Mouse (Mus musculus): Measurements from ENCODE around the gene Ppm1h.

Gene Ppm1h

DNA sequence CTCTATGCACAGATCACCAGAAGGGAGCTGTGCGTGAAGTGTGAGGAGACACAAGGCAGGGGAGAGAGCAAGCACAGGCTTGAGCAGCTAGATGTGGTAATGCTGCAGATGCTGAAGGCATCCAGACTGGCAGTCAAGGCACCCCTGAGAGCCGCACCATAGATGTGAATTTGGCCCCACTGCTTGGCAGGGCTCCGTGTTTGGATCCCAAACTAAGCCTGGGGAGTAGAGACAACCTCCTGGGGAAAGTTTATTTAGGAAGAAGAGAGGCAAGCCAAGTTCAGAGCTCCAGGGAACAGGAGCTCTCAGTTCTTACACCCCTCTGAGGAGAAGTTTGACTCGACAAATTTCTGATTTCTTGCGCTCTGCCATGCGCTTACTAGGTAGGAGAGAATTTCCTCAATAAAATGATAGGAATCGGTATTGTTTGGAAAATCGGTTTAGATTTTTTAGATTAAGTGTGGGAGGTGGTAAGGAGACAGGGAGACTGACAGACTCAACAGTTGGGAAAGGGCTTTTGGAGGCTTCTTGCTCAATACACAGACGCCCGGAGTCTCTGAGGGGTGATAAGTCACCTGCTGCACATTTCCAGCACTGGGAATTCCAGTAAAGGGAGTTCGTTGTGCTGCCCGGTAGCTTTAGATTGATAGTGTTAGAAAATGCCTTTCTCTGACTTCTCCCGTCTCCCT is 89.8 kb downstream of the Ppm1h start:
- in situ Hi-C loops (cut with MboI, MseI), result no loop called here

GRCm38 (mm10) chr10:122768893-122769341 is 90.4 kb downstream of the Ppm1h start:
- in situ Hi-C loops (cut with MboI, MseI), result no loop called here

- in situ Hi-C loops (cut with MboI, MseI), result loop anchor here (5.0 kb wide), 1 partner anchor 83 kb away; no protein-coding TSS in a partner anchor
Observed at GRCm38 (mm10) chr10:122770337-122770736, 91.8 kb downstream of the Ppm1h start.

DNA sequence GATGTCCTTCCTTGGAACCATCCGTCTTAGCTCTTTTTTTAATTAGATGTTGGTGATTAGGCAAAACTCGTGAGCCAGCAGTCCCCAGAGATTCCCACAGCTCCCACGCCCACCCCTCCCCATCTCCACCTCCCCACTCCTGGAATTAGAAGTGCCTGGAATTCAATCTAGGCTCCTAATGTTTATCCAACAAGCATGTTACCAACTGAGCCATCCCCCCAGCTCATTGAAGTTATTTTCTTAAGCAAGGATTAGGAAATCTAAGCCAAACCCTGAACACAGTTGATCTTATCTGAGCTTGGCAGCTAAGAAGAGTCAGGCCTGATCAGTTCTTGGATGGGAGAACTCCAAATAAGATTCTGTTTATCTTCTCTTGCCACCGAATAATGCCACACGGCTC is 92.4 kb downstream of the Ppm1h start:
- in situ Hi-C loops (cut with MboI, MseI), result loop anchor here (5.0 kb wide), 1 partner anchor 84 kb away; no protein-coding TSS in a partner anchor

- in situ Hi-C loops (cut with MboI, MseI), result loop anchor here (5.0 kb wide), 1 partner anchor 87 kb away; no protein-coding TSS in a partner anchor
Observed at GRCm38 (mm10) chr10:122774169-122774568, 95.6 kb downstream of the Ppm1h start.

DNA sequence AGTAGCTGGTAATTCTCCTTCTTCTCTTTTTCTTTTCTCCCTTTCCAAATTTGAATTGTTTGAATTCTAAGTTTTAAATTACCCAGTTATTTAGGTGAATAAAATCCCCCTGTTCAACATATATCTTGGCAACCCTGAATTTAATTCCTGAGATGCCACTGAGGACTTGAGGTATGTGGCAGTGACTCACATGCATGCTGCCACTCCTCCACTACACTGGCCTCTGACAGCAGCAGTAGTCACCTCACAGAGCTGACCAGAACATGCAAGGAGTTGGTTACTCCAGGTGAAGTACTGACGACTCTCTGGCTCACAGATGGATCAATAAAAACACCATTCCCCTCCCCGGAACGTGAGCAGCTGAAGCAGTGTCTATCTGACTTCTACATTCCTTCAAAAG is 98.9 kb downstream of the Ppm1h start:
- in situ Hi-C loops (cut with MboI, MseI), result no loop called here

DNA sequence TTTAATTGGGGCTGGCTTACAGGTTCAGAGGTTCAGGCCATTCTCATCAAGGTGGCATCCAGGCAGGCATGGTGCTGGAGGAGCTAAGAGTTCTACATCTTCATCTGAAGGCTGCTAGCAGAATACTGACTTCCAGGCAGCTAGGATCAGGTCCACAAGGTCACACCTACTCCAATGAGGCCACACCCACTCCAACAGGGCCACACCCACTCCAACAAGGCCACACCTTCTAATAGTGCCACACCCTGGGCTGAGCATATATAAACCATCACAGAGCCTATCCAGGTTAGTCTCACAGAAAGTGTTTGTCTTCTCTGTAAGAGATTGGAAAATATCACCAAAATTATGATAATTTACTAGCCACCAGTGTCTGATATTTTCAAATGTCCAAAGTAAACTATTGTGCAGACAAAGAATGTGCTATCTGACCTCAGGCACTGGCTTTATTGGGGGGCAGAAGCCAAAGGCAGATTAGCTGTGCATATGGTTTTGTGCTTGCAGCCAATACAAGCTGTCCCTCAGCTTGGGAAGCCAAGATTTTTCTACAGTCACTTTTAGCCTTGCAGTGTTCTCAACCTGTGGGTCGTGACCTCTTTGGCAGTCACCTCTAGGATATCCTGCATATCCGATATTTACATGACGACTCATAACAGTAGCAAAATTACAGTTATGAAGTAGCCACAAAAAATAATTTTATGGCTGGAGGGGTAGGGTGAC is 99.5 kb downstream of the Ppm1h start:
- in situ Hi-C loops (cut with MboI, MseI), result no loop called here

DNA sequence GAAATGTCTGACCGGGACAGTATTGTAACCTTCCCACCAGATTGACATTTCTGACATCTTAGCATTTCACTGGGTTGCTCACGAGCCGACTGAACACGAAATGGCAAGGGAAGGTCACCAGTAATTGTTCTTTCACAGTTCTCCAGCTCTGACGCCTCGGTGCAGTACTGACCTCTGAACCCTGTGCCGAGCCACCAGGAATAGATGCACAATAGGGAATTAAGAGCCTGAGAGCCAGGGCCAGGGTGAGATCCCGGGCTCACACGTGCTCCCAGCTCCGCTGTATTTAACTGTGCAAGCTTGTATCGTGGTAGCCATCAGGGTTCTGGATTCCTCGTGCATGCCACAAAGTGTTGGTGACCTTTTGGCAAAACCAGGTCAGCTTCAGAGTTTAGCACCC is 100.8 kb downstream of the Ppm1h start:
- in situ Hi-C loops (cut with MboI, MseI), result no loop called here

- in situ Hi-C loops (cut with MboI, MseI), result no loop called here
Observed at GRCm38 (mm10) chr10:122782755-122783154, 104.2 kb downstream of the Ppm1h start.

GRCm38 (mm10) chr10:122789648-122790170 is 111.1 kb downstream of the Ppm1h start:
- in situ Hi-C loops (cut with MboI, MseI), result loop anchor here (5.0 to 10.0 kb wide), 2 partner anchors 207 to 235 kb away; no protein-coding TSS in a partner anchor

DNA sequence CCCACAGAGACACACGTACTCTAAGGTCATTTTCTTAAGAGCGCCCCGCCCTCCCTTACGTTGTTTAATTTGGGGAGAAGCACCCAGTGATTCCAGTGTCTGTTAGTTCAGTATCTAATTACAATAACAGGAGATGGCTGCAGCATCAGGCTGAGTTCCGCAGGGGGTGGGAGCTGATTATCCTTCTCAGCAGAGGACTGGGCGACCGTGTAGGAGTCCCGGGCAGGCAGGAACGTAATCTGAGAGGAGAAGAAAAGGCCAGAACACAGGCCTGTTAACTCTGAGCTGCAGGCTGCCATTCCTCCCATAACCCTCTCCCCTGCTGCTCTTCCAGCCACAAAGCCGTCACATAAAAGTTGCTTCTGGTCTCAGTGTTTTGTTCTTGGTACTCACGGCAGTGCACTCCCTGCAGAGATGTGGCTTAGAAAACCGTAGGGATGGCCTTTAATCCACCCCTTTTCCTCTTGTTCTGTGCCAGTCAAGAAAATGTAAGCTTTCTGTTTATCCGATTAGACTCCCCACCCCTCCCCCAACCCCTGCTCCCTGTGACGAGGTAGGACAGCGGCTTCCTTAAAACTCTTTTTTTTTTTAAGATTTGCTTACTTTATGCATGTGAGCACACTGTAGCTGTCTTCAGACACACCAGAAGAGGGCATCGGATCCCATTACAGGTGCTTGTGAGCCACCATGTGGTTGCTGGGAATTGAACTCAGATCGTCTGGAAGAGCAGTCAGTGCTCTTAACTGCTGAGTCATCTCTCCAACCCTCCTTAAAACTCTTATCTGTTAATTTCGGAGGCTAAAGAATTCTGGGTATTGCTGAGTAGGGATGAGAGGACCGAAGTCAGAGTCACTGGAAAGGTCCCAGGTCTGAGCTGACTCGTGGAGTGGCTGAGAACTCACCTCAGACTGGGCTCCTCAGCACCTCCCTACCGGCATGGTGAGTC is 113.7 kb downstream of the Ppm1h start:
- in situ Hi-C loops (cut with MboI, MseI), result loop anchor here (10.0 kb wide), 1 partner anchor 237 kb away; no protein-coding TSS in a partner anchor

DNA sequence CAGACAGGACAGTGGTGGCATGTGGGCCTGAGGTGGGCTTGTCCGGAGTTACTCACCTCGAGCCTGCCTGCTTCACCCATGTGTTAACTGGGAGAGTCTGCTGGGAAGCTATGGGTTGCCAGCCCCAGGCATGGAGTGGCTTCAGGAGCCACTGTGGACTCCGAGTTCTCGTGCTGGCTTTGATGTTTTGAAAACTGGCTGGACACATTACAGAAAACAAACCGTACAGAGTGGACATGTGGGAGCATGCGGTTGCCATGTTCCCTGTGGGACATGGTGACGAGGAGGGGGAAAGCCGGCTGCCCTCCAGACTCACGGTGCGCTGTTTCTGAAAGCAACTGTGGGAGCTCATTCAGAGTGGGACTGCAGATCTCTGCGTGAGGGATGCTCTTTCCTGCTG is 114.6 kb downstream of the Ppm1h start:
- in situ Hi-C loops (cut with MboI, MseI), result loop anchor here (10.0 kb wide), 1 partner anchor 238 kb away; no protein-coding TSS in a partner anchor

DNA sequence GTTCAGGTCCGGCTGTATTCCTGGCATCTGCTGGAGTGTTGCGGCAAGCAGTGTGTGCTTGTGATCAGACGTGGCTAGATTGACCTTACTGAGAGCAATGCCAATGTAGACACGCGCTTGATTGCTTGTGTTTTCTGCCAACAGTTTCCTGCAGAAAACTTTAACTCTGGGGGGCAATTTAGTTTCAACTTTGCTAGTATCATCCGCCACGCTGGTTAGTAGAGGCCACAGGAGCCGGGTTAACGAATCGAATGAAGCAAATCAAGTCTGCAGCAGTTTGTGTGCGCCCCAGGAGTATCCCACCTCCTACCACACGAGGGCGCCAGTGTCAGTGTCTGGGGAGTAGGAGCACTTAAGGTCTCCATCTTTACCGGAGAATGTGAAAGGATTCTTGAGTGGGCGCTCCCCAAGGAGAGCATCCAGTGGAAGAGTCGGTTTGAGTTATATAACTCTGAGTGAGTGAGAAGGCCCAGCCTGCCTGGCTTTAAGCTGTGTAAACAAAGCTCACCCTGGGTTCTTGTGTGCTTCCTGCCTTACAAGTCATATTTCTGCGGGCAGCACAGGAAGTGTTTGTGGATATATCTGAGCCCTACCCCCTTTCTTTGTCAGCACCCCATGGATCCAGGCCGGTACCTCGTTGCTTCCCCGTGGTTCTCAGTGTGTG is 115.8 kb downstream of the Ppm1h start:
- in situ Hi-C loops (cut with MboI, MseI), result loop anchor here (10.0 kb wide), 1 partner anchor 240 kb away; no protein-coding TSS in a partner anchor

GRCm38 (mm10) chr10:122797955-122798354 is 119.4 kb downstream of the Ppm1h start:
- in situ Hi-C loops (cut with MboI, MseI), result loop anchor here (10.0 kb wide), 1 partner anchor 243 kb away; no protein-coding TSS in a partner anchor

DNA sequence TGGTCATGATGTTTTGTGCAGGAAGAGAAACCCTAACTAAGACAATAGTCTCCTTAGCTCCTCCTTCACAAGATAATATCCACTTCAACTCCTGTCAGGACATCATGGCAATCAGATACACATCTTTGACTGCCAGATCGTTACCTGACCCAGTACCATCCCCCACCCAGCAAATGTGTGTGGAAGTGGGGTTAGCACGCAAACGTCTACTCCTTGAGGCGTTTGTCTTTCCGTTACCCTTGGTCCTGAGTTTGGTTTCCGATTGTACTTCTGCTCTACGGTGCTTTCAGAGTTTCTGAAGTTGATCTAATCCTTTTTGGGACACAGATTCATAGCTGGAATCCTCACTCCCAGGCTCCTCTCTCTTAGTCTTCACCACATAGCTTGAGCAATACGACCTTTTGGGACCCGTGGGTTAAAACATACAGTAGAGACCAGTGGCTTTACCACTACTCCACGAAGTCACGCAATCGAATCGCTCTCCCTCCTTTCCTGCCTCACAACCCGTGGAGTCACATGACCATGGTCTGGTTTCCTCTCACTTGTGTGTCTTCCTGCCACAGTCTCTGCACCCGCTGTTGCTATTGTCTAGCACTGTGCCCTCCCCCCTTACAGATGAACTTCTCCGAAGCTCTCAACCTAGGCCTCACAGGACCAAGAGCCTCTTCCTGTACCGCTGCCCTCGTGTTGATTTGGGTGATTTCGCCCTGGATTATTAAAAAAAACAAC is 121.6 kb downstream of the Ppm1h start:
- in situ Hi-C loops (cut with MboI, MseI), result loop anchor here (5.0 to 10.0 kb wide), 2 partner anchors 202 to 395 kb away; partner anchors contain the start of gene Usp15

DNA sequence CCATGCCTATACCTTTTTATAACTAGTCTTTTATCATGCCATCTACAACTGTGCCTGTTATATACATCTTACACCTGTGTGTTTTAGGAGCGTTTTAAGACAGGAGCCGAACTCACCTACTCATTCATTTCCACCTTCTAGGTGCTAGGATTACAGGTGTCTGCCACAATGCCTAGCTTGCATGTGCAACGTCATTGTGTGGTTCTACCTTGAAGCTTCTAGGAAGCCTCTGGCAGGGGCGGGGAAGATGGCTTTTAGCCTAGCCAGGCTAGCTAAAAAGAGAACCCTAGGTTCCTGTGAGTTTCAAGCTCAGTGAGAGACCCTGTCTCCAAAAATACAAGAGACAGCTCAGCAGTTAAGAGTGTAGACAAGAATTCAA is 122.2 kb downstream of the Ppm1h start:
- in situ Hi-C loops (cut with MboI, MseI), result loop anchor here (5.0 to 10.0 kb wide), 2 partner anchors 202 to 394 kb away; partner anchors contain the start of gene Usp15

DNA sequence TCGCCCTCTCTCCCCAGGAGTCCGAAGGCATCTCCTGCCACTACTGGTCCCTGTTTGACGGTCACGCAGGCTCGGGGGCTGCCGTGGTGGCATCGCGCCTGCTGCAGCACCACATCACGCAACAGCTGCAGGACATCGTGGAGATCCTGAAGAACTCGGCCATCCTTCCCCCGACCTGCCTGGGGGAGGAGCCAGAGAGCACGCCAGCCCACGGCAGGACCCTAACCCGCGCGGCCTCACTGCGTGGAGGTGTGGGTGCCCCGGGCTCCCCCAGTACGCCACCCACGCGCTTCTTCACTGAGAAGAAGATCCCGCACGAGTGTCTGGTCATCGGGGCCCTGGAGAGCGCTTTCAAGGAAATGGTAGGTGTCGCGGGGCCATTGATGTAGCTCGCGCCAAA is 123.7 kb downstream of the Ppm1h start:
- in situ Hi-C loops (cut with MboI, MseI), result loop anchor here (5.0 to 10.0 kb wide), 2 partner anchors 200 to 393 kb away; partner anchors contain the start of gene Usp15

DNA sequence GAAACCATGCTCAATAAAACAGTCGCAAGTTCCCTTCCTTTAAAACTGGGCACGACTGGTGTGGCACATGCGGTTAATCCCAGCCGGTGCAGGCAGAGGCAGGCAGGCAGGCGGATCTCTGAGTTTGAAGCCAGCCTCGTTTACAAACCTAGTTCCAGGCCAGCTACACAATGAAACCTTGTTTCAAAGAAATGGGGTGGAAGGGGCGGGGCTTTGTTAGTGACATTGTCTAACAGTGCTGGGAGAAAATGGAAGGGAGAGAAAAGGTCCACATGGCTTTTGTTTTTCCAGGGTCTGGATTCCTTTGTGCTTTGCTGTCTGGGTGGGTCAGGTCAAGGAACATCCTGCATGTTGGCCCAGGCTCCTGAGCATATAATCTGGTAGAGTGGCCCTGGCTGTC is 124.3 kb downstream of the Ppm1h start:
- in situ Hi-C loops (cut with MboI, MseI), result loop anchor here (5.0 to 10.0 kb wide), 2 partner anchors 199 to 392 kb away; partner anchors contain the start of gene Usp15

GRCm38 (mm10) chr10:122803906-122804305 is 125.3 kb downstream of the Ppm1h start:
- in situ Hi-C loops (cut with MboI, MseI), result loop anchor here (5.0 to 10.0 kb wide), 2 partner anchors 198 to 391 kb away; partner anchors contain the start of gene Usp15

All from T-helper 2 cell (primary cell).